Mouse (Mus musculus) cerebellum, adult (tissue): ENCODE measurements around the gene Bud23.

Experiments used
- ATAC-seq: cut with Nextera tagmentation; 2 replicates; pipeline ENCODE4 v1.9.2; 2017; ENCODE audit warnings: mild to moderate bottlenecking, moderate library complexity, mixed read lengths; ENCODE audit not compliant: insufficient number of reproducible peaks, low FRiP score, low TSS enrichment

Gene Bud23

DNA sequence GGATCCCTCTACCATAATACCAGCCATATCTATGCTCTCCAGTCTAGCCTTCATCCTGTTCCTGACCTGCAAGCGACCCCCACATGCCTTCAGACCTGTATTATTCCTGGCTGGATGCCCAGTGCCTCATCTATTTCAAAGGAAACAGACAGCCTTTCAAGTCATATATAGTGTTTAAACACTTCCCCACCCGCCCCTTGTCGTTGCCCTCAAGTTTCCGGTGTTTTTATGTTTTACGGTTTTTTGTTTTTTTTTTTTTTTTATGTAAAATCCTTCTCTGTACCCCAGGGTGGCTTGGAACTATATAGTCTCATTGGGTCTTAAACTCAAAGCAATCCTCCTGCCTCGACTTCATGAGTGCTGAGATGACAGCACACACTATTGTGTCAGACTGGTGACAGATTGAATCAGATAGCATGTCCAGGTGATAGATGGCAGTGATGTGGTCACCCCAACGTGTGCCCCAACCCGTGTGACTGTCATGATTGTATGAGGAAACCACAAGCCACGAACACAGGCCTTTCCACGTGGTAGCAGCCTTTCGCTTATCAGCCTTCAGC, 40.0 kb downstream of the Bud23 start:
- ATAC-seq, result no peak

DNA sequence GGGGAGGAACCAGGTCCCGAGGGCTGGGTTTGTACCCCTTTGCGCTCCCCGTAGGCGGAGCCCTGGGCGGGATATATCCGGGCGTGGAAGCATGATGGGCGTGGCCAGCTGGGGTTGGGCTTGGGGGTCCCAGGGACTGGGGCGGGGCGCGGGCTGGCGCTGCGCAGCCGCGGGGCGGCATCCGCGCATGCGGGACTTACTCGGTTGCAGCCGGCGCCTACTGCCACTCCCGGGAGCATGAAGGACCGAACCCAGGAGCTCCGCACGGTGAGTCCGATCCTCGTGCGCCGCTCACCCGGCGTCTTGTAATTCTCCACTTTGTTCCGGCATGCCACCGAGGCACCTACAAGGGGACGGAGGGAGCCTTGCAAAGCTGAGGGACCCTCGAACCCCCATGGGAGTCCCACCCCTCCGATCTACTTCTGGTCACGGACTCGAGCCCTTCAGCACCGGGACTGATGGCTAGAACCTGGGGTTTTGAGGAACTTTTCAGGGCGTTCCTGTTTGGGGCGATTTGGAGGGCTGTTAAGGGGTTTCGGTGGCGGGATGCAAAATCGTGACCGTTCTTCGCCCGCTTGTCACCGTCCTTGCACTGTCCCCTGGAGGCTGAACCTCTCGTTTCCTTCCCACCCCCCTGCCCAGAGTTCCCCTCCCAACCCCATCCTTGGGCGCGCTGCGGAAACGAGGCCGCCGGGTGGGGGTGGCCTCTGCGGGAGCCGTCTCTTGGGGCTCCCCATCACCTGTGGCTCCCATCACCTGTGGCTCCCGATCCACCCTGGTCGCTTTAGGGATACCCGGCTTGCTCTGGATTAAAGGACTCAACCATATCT, 41.2 kb downstream of the Bud23 start, which contains the start of gene Stx1a:
Stx1a (plus strand) TSS at position 139 of the 830 bp plus-strand sequence.
- ATAC-seq, result no peak

DNA sequence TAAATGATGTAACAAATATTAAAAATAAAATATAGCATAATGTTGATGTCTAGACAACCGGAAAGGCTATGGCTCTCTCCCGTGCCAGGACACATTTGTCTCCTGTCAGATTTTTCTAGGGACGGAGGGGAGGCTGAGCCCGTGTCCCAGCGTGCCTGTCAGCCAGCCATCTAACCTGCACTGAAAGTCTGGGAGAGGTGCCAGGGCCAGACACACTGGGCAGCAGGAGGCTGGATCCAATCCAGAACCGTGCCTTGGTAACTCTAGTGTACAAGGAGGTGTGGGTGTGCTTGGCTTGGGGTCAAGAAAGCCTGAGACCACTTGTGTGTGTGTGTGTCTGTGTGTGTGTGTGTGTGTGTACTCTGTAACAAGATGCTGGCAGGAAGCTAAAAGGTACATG, 42.9 kb downstream of the Bud23 start:
- peak; percentile 62 for ATAC-seq

DNA sequence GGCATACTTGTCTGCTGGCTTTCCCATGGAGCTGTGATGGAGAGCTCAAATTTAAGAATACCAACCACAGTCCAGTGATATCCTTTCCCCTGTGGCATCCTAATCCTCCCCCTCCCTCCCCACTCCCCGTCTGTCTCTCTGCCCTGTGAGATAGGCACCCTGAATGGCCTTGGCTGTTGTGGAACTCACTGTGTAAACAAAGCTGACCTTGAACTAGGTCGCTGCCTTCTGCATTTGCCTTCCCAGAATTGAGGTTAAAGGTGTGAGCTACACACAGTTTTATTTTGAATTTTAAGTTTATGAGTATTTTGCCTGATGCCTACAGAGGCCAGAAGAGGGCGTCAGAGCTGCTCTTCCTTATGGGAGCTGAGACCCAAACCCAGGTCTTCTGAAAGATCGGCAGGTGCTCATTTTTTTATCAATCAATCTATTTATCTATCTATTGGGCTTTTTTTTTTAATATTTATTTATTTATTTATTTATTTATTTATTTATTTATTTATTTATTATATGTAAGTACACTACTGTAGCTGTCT, 48.5 kb downstream of the Bud23 start:
- no peak for ATAC-seq

DNA sequence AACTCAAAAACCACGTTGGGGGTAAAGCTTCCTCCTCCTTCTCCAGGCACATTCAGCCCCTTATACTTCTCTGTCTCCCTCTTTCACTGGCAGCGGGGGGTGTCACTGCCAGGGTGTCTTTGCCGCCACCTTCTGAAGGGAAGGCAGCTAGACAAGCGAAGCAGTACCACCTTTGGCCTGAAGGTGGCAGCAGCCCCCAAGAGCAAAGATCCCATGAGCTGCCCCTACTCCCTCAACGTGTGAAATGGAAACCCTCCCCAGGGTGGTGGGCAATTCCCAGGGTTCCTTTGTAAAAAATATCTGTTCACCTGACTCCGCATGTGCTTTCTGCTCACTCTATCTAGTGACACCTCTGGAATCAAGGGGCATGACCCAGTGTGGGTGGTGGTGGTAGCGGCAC, 49.3 kb downstream of the Bud23 start:
- ATAC-seq, result peak; percentile 45; the same call in 1 of the 2 replicates

DNA sequence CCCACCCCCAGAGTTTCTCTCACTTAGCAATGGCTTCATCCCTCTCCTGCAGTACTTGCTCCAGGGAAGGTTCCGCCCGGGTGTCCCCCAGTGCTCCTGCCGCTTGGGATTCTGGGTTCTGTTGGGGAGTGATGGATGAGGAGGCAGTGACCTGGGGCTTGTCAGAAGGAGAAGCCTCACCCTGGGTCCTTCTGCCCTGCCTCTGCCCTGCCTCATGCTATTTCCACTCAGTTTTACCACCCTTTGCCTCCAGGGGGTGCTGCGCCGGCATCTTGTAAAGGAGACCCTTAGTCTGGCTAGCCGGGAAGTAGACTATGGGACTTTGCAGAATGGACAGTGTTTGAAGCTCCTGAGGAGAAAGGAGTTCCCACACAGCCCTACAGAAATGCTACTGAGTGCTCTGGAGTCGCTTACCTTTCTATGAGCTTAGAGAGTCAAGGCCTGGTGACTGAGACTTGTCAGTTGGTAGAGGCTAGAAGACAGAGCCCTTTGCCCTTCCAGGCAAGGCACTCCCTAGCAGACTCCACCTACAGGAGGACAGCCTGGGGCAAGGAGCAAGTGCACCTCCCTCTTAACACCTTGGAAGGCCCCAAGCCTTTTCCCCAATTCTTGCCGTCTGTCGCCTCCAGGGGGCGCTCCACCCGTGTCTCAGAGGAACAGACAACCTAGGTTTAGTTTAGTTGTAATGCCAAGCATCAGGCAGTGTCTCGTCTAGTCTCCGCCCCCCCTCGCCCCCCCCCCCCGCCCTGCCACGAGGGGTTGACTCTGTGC, 51.9 kb downstream of the Bud23 start:
- no peak for ATAC-seq

DNA sequence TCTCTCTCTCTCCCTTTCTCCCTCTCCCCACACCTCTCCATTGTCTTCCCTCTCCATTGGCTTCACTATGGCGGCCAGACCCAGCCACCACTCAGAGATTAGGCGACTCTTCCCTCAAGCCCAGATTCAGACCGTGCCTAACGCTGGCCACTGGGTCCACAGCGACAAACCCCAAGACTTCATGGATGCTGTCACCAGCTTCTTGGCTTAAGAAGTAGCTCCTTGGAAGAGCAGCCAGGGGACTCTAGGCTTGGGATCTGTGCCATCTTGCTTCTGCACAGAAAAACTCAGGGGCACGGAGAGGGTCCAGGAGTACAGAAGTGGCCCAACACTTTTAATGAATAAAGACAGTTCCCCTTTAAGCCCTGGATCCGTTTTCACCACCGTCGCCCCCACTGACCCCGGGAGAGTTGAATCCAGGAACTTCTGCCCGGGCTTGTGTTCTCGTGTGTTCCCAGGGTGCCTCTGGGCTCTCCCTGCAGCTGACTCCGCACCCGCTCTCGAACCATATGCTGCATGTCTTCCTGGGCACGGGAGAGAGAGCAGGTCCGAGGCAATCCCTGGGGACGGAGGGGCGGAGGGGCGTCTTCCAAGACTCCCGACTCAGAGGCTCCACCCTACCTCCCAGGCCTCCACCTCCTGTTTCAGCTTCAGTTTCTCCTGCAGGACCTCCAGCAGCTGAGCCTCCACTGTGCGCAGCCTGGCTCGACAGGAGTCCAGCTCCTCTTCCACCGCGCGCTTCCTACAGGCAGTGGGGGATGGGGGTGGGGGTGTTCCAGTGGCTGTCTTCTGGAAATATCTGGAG, 52.7 kb downstream of the Bud23 start:
- no peak for ATAC-seq

DNA sequence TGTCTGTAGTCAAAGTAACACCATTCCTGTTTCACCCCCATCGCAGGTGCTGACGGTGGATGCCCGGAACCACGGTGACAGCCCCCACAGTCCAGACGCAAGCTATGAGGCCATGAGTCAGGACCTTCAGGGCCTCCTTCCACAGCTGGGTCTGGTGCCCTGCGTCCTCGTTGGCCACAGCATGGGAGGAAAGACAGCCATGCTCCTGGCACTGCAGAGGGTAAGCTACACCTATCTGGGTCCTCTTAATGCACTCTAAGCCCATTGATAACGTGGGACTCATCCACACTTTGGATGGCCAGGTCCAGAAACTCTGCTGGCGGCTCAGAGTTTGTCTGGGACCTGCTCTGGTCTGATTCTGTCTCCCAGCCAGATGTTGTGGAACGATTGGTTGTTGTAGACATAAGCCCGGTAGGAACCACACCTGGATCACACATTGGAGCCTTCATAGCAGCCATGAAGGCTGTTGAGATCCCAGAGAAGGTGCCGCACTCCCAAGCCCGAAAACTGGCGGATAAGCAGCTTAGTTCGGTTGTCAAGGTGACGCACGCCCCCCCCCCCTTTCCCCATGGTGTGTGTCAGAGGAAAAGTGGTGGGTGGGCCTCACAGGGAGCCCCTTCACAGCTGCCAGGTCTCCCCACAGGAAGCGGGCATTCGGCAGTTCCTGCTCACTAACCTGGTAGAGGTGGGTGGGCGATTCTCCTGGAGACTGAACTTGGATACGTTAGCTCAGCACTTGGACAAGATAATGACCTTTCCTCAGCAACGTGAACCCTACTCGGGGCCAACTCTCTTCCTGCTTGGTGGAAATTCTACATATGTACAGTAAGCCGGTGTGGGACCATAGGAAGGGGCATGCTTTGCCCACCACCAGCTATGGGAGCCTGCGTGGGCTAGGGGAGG, 53.7 kb downstream of the Bud23 start:
- ATAC-seq, result no peak

DNA sequence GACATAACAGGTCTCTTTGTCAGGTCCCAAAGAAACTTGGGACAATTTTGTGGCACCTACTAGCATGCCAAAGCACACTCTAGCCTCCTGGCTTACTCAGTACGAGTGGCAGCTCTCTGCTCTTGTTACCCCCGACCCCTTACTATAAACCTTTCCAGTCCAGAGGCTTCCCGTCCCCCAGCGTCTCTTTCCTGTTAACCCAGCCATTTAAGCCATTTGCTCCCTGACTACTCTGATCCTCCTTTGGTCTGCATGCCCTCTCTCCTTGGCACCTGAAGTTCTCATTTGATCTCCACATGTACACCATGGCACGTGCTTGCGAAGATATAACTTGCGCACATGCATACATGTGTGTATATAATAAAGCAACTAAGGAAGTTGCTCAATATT, 54.4 kb downstream of the Bud23 start:
- no peak for ATAC-seq

DNA sequence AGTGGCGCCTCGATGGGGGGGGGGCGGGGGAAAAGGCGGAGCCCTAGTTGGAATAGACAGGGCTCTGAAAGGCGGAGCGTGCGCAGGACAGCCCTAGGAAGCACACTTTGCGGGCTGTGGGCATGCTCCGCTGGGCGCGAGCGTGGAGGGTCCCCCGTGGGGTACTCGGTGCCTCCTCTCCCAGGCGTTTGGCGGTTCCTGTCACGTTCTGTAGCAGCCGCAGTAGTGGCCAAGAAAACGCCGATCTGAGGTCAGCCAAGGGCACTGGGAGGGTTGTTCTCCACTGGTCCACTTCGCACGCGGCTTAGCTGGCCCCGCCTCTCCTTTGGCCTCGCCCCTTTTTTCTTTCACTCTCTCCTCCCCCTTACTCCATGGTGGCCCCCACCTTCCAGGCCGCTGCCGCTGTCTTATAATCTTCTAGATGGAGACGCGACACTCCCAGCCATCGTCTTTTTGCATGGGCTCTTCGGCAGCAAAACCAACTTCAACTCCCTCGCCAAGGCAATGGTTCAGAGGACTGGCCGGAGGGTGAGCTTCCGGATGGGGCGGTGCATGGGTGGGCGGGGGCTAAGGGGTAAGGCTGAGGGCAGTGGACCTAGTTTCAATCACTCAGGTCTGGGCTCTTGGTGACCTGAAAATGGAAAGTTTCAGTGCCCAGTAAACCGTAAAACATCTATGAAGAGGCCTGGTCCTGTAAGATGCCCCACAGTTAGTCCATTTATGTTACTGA, 55.0 kb downstream of the Bud23 start:
- peak; percentile 62 for ATAC-seq

DNA sequence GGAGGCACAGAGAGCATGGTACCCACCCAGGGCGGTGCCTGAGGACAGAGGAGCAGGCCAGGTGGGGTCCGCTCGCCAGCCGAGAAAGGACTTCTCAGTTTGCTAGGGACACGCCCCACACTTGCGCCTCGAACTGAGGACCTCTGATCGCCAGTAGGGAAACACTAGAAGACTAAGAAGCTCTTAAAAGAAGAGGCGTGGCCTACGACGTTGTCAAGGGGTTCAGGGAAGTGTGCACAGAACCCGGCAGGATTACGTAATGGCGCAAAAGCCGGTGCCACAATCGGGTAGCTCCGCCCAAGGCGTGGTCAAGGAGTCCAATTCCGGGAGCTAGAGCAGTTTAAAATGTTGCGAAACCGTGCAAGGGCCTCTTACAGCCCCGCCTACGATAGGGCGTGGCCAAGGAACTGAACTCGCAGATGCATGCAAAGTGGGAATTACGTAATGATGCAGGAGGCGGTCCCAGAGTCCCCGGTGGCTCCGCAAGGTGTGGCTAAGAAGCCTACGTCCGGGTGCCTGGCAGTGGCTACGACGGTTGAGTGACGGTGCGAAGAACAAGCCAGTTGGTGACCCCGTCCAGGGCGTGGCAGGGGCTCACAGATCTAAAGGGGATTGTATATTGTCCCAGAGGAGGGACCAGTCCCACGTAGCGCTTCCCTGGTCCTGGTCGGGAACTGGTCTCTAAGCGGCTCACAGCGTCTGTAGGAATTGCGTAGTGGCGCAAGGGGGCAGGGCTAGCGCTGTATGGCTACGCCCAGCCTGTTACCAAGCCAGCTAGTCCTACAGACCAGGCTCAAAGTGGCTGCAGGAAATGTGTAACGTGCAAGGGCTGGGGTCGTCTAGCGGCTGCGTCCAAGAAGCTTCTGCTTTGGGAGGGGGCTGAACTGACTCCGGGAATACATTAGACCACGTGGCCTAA, 55.8 kb downstream of the Bud23 start, which contains the start of gene Abhd11:
Abhd11 (plus strand) TSS at position 482 of the 919 bp plus-strand sequence.
- ATAC-seq, result peak; percentile 79

DNA sequence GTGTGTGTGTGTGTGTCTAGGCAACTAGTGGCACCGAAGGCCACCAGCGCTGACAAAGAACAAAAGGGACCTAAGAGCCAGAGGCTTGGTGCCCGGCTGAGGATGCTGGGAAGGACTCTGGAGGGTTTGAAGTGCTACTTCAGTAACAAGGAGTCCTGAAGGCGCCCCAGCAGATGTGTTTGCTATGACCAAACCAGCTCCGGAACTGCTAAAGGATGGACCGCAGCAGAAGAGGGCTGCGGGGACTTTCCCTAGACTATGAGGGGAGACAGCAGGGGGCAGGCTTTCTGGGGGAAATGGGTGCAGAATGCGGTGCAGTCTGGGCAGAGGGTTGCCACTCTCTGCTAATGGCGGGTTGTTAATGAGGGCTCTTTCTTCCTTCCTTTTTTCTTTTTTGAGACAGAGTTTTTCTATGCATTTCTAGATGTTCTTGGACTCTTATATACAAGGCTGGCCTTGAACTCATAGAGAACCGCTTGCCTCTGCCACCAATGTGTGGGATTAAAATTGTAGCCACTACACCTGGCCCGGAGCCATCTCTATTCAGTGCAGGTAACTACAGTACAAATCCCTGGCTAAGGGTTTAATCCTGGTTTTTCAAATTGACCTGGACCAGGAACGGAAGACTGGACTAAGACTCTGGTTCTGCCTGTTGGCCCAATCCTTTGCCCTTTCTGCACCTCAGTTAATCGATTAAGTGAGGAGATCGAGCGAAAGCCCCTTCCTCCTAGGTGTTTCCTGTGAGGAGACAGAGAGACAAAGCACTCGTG, 56.8 kb downstream of the Bud23 start:
- no peak for ATAC-seq
